Mouse (Mus musculus) heart, postnatal 10 days (tissue): ENCODE data around the gene C5ar1. TPM values are rescaled to one million over a fixed set of nuclear protein-coding genes. Genes with fewer than 3 reads are reported as not detected.

Source experiments
- total RNA-seq, 2 experiments: library from RNA; stranded (reverse); gene quantifications; 2 replicates each; pipeline ENCODE4 v1.2.3; 2021

Gene C5ar1
- total RNA-seq, 2 experiments from 2014 or later = 4.6 to 4.8 TPM

Other genes with a start within 250 kb of the C5ar1 start
- 1 to 10 TPM; 9.3 to 9.6 TPM for gene Bicra, start 211.6 kb downstream of the C5ar1 start, total RNA-seq
- not detected for gene Zfp541, start 197.7 kb downstream of the C5ar1 start, total RNA-seq
- gene Napa, start 161.1 kb downstream of the C5ar1 start, total RNA-seq = 100 to 1,000 TPM in 1 of 2 experiments, 10 to 100 TPM in 1; 93.2 to 100 TPM
- gene Kptn, start 139.6 kb downstream of the C5ar1 start, total RNA-seq = 10 to 100 TPM; 24.1 to 27.7 TPM
- 1 to 10 TPM; 1.3 to 1.4 TPM for gene Slc8a2, start 129.7 kb downstream of the C5ar1 start, total RNA-seq
- 1 to 10 TPM; 6.1 to 6.5 TPM for gene Meis3, start 84.5 kb downstream of the C5ar1 start, total RNA-seq
- 1 to 10 TPM; 7.5 to 9.9 TPM for gene Dhx34, start 37.5 kb downstream of the C5ar1 start, total RNA-seq
- gene C5ar2, start 15.4 kb downstream of the C5ar1 start, total RNA-seq = under 1 TPM; 0.38 to 0.50 TPM
- 10 to 100 TPM; 15.6 to 15.7 TPM for gene Inafm1, start 14.1 kb upstream of the C5ar1 start, total RNA-seq
- 10 to 100 TPM; 38.2 to 39.1 TPM for gene Ccdc9, start 27.3 kb upstream of the C5ar1 start, total RNA-seq
- gene Bbc3, start 48.9 kb upstream of the C5ar1 start, total RNA-seq = 1 to 10 TPM; 9.5 to 9.8 TPM
- gene Sae1, start 128.3 kb upstream of the C5ar1 start, total RNA-seq = 10 to 100 TPM; 64.9 to 69.5 TPM
- 10 to 100 TPM; 37.8 TPM for gene Zc3h4, start 141.4 kb upstream of the C5ar1 start, total RNA-seq
- 10 to 100 TPM; 78.0 to 87.1 TPM for gene Tmem160, start 193.2 kb upstream of the C5ar1 start, total RNA-seq
- not detected for gene Npas1, start 218.2 kb upstream of the C5ar1 start, total RNA-seq